Mouse (Mus musculus): ENCODE measurements around the gene P2ry12. TPM values are rescaled to one million over a fixed set of nuclear protein-coding genes. Genes with fewer than 3 reads are reported as not detected.

Gene P2ry12
- polyA plus RNA-seq, 1 experiment from 2014 or later = 1.9 TPM

GRCm38 (mm10) chr3:59278620-59279019, 15.9 kb upstream of the P2ry12 start:
- DNase-seq (ENCODE audit: low spot score) (no peak), ATAC-seq (replicated peaks; ENCODE audit: low FRiP score) (no peak)
- no peaks in the 10 kb centered on the region for H3K9me3 ChIP-seq (ENCODE audit: control insufficient read depth, low read length)

DNA sequence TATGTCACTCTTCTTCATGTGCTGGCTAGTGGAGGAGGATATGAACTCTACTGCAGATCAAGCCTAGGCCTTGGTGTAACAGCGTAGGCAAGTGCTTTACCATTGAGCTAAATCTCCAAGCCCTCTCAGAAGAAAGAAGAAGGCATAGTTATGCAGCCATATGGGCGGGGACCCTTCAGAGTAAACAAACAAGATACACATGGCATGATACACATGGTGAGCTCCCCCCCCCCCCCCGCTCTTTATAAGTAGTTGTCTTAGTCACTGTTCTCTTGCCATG, 15.5 kb upstream of the P2ry12 start:
- Histone ChIP-seq H3K4me3 (ENCODE audit: low read depth, low read length) (no peak overlapping the region), H3K9ac (ENCODE audit: low read depth, low read length) (no peak overlapping the region), H3K36me3 (ENCODE audit: control insufficient read depth, insufficient read depth, low read length) (no peaks in the 10 kb centered on the region), H3K27ac (ENCODE audit: low read depth, low read length) (no peak overlapping the region), H3K4me1 (replicated peaks; ENCODE audit: control insufficient read depth, insufficient read depth, low read length) (no peaks in the 10 kb centered on the region), H3K9me3 (ENCODE audit: control insufficient read depth, low read length) (no peaks in the 10 kb centered on the region), H3K27me3 (replicated peaks; ENCODE audit: control insufficient read depth, insufficient read depth, low read length) (no peaks in the 10 kb centered on the region), H3K4me2 (no peak overlapping the region)
- ATAC-seq (replicated peaks; ENCODE audit: low FRiP score) (no peak), DNase-seq (ENCODE audit: low spot score) (no peak)
- 92% methylated on average over 3 of the region's 3 CpGs for WGBS

More at GRCm38 (mm10) chr3:59278620-59279019, 15.9 kb upstream of the P2ry12 start:
- no peak overlapping the region for H3K4me3 ChIP-seq (ENCODE audit: low read depth, low read length)
- no peak overlapping the region for H3K4me2 ChIP-seq
- no peak overlapping the region for H3K27ac ChIP-seq (ENCODE audit: low read depth, low read length)
- H3K4me1 ChIP-seq (replicated peaks; ENCODE audit: control insufficient read depth, insufficient read depth, low read length) = no peaks in the 10 kb centered on the region
- no peaks in the 10 kb centered on the region for H3K27me3 ChIP-seq (replicated peaks; ENCODE audit: control insufficient read depth, insufficient read depth, low read length)
- no peaks in the 10 kb centered on the region for H3K36me3 ChIP-seq (ENCODE audit: control insufficient read depth, insufficient read depth, low read length)
- no peak overlapping the region for H3K9ac ChIP-seq (ENCODE audit: low read depth, low read length)

DNA sequence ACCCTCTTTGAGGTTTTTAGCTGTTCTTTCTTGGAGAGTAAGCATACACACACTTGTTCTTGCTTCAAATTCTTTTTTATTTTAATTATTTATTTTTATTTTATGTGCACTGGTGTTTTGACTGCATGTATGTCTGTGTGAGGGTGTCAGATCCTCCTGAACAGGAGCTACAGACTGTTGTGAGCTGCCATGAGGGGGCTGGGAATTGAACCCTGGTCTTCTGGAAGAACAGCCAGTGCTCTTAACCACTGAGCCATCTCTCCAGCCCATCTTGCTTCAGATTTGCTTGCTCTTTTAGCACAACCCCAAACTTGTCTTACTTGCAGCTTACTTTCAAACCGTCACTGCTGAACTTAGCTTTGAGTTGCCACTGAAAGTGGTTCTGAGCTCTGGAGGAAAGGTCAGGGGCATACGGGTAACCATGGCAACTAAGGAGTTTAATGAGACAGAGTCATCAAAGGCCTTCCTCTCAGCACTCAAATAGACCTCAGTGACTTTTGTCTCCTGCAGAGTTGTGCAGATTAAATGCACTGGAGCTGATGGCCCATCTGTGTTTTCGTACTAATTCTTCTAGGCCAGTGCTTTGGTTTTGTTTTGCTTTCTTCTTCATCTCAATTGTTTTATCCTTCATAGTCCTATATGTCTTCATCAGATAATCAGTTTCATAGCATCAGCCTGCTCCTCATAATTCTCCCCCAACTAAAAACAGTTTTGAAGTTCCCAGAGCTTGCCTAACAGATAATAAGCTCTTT, 15.0 kb upstream of the P2ry12 start:
- no peak for DNase-seq (ENCODE audit: low spot score)
- WGBS = 71% methylated on average over 3 of the region's 3 CpGs
- Histone ChIP-seq H3K4me1 (replicated peaks; ENCODE audit: control insufficient read depth, insufficient read depth, low read length) (no peaks in the 10 kb centered on the region), H3K9ac (ENCODE audit: low read depth, low read length) (no peak overlapping the region), H3K27me3 (replicated peaks; ENCODE audit: control insufficient read depth, insufficient read depth, low read length) (no peaks in the 10 kb centered on the region), H3K4me3 (ENCODE audit: low read depth, low read length) (no peak overlapping the region), H3K4me2 (no peak overlapping the region), H3K27ac (ENCODE audit: low read depth, low read length) (no peak overlapping the region), H3K9me3 (ENCODE audit: control insufficient read depth, low read length) (no peaks in the 10 kb centered on the region), H3K36me3 (ENCODE audit: control insufficient read depth, insufficient read depth, low read length) (no peaks in the 10 kb centered on the region)
- ATAC-seq (replicated peaks; ENCODE audit: low FRiP score) = no peak

DNA sequence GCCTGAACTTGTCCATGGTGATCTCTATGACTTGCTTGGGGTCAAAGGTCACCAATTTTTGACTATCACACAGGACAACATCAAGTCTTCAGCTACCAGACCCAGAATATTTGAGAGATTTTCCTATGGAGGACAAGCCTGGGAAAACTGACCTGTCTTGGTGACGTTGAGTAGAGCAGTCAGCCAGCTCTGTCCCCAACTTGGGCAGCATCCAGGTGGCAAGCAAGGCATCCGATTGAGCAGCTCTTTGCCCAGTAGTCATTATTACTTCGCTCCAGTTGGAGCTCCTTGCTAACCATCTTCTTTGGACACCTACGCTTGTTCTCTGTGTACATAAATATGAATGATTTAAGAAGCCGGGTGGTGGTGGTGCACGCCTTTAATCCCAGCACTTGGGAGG, 8.1 kb upstream of the P2ry12 start:
- no peak for ATAC-seq (replicated peaks; ENCODE audit: low FRiP score)
- Histone ChIP-seq H3K9me3 (ENCODE audit: control insufficient read depth, low read length) (no peaks in the 10 kb centered on the region), H3K4me1 (replicated peaks; ENCODE audit: control insufficient read depth, insufficient read depth, low read length) (no peaks in the 10 kb centered on the region), H3K36me3 (ENCODE audit: control insufficient read depth, insufficient read depth, low read length) (no peaks in the 10 kb centered on the region), H3K27ac (ENCODE audit: low read depth, low read length) (no peak overlapping the region), H3K4me2 (no peak overlapping the region), H3K4me3 (ENCODE audit: low read depth, low read length) (no peak overlapping the region), H3K27me3 (replicated peaks; ENCODE audit: control insufficient read depth, insufficient read depth, low read length) (no peaks in the 10 kb centered on the region), H3K9ac (ENCODE audit: low read depth, low read length) (no peak overlapping the region)
- DNase-seq (ENCODE audit: low spot score) = no peak
- WGBS = 93% methylated on average over 6 of the region's 6 CpGs

GRCm38 (mm10) chr3:59263988-59264387, 1.3 kb upstream of the P2ry12 start:
- Histone ChIP-seq H3K27me3 (replicated peaks; ENCODE audit: control insufficient read depth, insufficient read depth, low read length) (no peaks in the 10 kb centered on the region), H3K4me2 (no peak overlapping the region), H3K9me3 (ENCODE audit: control insufficient read depth, low read length) (no peaks in the 10 kb centered on the region), H3K27ac (ENCODE audit: low read depth, low read length) (no peak overlapping the region), H3K36me3 (ENCODE audit: control insufficient read depth, insufficient read depth, low read length) (no peaks in the 10 kb centered on the region), H3K4me1 (replicated peaks; ENCODE audit: control insufficient read depth, insufficient read depth, low read length) (no peaks in the 10 kb centered on the region), H3K9ac (ENCODE audit: low read depth, low read length) (no peak overlapping the region), H3K4me3 (ENCODE audit: low read depth, low read length) (no peak overlapping the region)
- no peak for ATAC-seq (replicated peaks; ENCODE audit: low FRiP score)
- no peak for DNase-seq (ENCODE audit: low spot score)
- WGBS = 57% methylated on average over 3 of the region's 3 CpGs

GRCm38 (mm10) chr3:59263417-59263816, 746 bp upstream of the P2ry12 start:
- no peak for DNase-seq (ENCODE audit: low spot score)

GRCm38 (mm10) chr3:59261709-59262472, 780 bp downstream of the P2ry12 start:
- no peaks in the 10 kb centered on the region for H3K9me3 ChIP-seq (ENCODE audit: control insufficient read depth, low read length)
- no peaks in the 10 kb centered on the region for H3K36me3 ChIP-seq (ENCODE audit: control insufficient read depth, insufficient read depth, low read length)
- H3K27me3 ChIP-seq (replicated peaks; ENCODE audit: control insufficient read depth, insufficient read depth, low read length) = no peaks in the 10 kb centered on the region
- DNase-seq (ENCODE audit: low spot score) (no peak), ATAC-seq (replicated peaks; ENCODE audit: low FRiP score) (no peak)
- H3K4me1 ChIP-seq (replicated peaks; ENCODE audit: control insufficient read depth, insufficient read depth, low read length) = no peaks in the 10 kb centered on the region
- no peak overlapping the region for H3K27ac ChIP-seq (ENCODE audit: low read depth, low read length)
- H3K4me2 ChIP-seq = no peak overlapping the region
- WGBS = 84% methylated on average over 9 of the region's 9 CpGs
- H3K9ac ChIP-seq (ENCODE audit: low read depth, low read length) = no peak overlapping the region
- no peak overlapping the region for H3K4me3 ChIP-seq (ENCODE audit: low read depth, low read length)

More at GRCm38 (mm10) chr3:59263417-59263816, 746 bp upstream of the P2ry12 start:
- Histone ChIP-seq H3K4me2 (no peak overlapping the region), H3K27ac (ENCODE audit: low read depth, low read length) (no peak overlapping the region), H3K9ac (ENCODE audit: low read depth, low read length) (no peak overlapping the region), H3K36me3 (ENCODE audit: control insufficient read depth, insufficient read depth, low read length) (no peaks in the 10 kb centered on the region), H3K9me3 (ENCODE audit: control insufficient read depth, low read length) (no peaks in the 10 kb centered on the region), H3K27me3 (replicated peaks; ENCODE audit: control insufficient read depth, insufficient read depth, low read length) (no peaks in the 10 kb centered on the region), H3K4me1 (replicated peaks; ENCODE audit: control insufficient read depth, insufficient read depth, low read length) (no peaks in the 10 kb centered on the region), H3K4me3 (ENCODE audit: low read depth, low read length) (no peak overlapping the region)
- 91% methylated on average over 2 of the region's 2 CpGs for WGBS
- no peak for ATAC-seq (replicated peaks; ENCODE audit: low FRiP score)

- ATAC-seq (replicated peaks; ENCODE audit: low FRiP score) = no peak
- H3K4me3 ChIP-seq (ENCODE audit: low read depth, low read length) = no peak overlapping the region
- no peaks in the 10 kb centered on the region for H3K27me3 ChIP-seq (replicated peaks; ENCODE audit: control insufficient read depth, insufficient read depth, low read length)
- H3K9me3 ChIP-seq (ENCODE audit: control insufficient read depth, low read length) = no peaks in the 10 kb centered on the region
- H3K36me3 ChIP-seq (ENCODE audit: control insufficient read depth, insufficient read depth, low read length) = no peaks in the 10 kb centered on the region
- H3K9ac ChIP-seq (ENCODE audit: low read depth, low read length) = no peak overlapping the region
- DNase-seq (ENCODE audit: low spot score) = no peak
- H3K4me1 ChIP-seq (replicated peaks; ENCODE audit: control insufficient read depth, insufficient read depth, low read length) = no peaks in the 10 kb centered on the region
- 58% methylated on average over 5 of the region's 5 CpGs for WGBS
- H3K27ac ChIP-seq (ENCODE audit: low read depth, low read length) = no peak overlapping the region
- no peak overlapping the region for H3K4me2 ChIP-seq
These were observed 1.9 kb downstream of the P2ry12 start for GRCm38 (mm10) chr3:59260745-59261144.

Measured in liver, embryonic 11.5 days (tissue).